Mouse (Mus musculus) mature B cell (primary cell): Measurements from ENCODE around the gene Olfr1173.

Experiments used
- in situ Hi-C: fragments of 300-500 bp; cut with MboI; formaldehyde crosslinking; loops from 2 replicates; pipeline ENCODE4 v1.14.3; 2019

Olfr1173 gene

GRCm38 (mm10) chr2:88279775-88280174 lies at the start of gene Olfr1173:
Gene Olfr1173 (minus strand): TSS chr2:88279875.
- in situ Hi-C loops, result no loop called here

- in situ Hi-C loops, result no loop called here
Measured at GRCm38 (mm10) chr2:88327115-88327514, 47.4 kb upstream of the Olfr1173 start, which contains the start of gene Olfr1175-ps. Gene Olfr1175-ps (minus strand): TSS chr2:88327215.

GRCm38 (mm10) chr2:88315035-88315434 lies 35.4 kb upstream of the Olfr1173 start, which contains the start of gene Olfr1174-ps:
Gene Olfr1174-ps (minus strand): TSS chr2:88315135.
- in situ Hi-C loops, result no loop called here

GRCm38 (mm10) chr2:88228234-88228633 lies 51.4 kb downstream of the Olfr1173 start, which contains the start of gene Olfr1170:
Gene Olfr1170 (minus strand): TSS chr2:88228334.
- in situ Hi-C loops, result no loop called here
